ENCODE assay signal across 19 mouse cellular contexts in genomic region chr2:167960584-167960983, GRCm38 (mm10). TPM values are rescaled to one million over a fixed set of nuclear protein-coding genes. Genes with fewer than 3 reads are reported as not detected.
A peak's percentile ranks its signal among the peaks of the same experiment; 100 is the strongest.
DNase-seq lines count a peak whose midpoint lies in the region; ATAC-seq and TF ChIP-seq lines count a peak whose summit lies in the region.
"Had no signal": no experiment of that assay in that cellular context is flagged by ENCODE, and none has a peak within 500 bp of the region (broad histone marks: within the 10 kb centered on the region; RNA-seq: fewer than 3 reads in every experiment).

No protein-coding gene starts in this region.

- H3K79me2 ChIP-seq in liver, adult 2 months (ENCODE audit: control insufficient read depth, insufficient read depth, low read length): peaks cover 12% of the 10 kb centered on the region

- H3K9me3 ChIP-seq in heart, embryonic 10.5 days: no peaks in the 10 kb centered on the region
- no peaks in the 10 kb centered on the region for H3K9me3 ChIP-seq in liver, postnatal 0 days (ENCODE audit: low read length)
- no peaks in the 10 kb centered on the region for H3K9me3 ChIP-seq in forebrain, embryonic 13.5 days (replicated peaks)
- H3K9me3 ChIP-seq: embryonic facial prominence, embryonic 12.5 days; heart, embryonic 15.5 days; hindbrain, embryonic 13.5 days; limb, embryonic 12.5 days had no signal

- H3K27me3 ChIP-seq in heart, embryonic 10.5 days (ENCODE audit: insufficient read depth, poor library complexity, severe bottlenecking): no peaks in the 10 kb centered on the region
- no peaks in the 10 kb centered on the region for H3K27me3 ChIP-seq in liver, adult 2 months (ENCODE audit: control insufficient read depth, insufficient read depth, low read length)
- no peaks in the 10 kb centered on the region for H3K27me3 ChIP-seq in liver, postnatal 0 days (ENCODE audit: insufficient read depth, low read length)
- H3K27me3 ChIP-seq in forebrain, embryonic 13.5 days: no peaks in the 10 kb centered on the region
- H3K27me3 ChIP-seq: embryonic facial prominence, embryonic 12.5 days; heart, embryonic 15.5 days; hindbrain, embryonic 13.5 days; limb, embryonic 12.5 days had no signal

- H3K27ac ChIP-seq in heart, embryonic 10.5 days: peak overlapping the region; percentile 6; the same call in 1 of the 2 replicates
- peak overlapping the region; percentile 26; the same call in 1 of the 2 replicates for H3K27ac ChIP-seq in liver, adult 2 months (replicated peaks; ENCODE audit: insufficient read depth, low read depth, low read length)
- peak overlapping the region; percentile 91 for H3K27ac ChIP-seq in bone marrow macrophage, adult 2 months (ENCODE audit: insufficient read depth, low read depth, low read length)
- H3K27ac ChIP-seq in liver, postnatal 0 days (ENCODE audit: low read depth): peak overlapping the region; percentile 85
- H3K27ac ChIP-seq in forebrain, embryonic 13.5 days: no peak overlapping the region
- H3K27ac ChIP-seq: embryonic facial prominence, embryonic 12.5 days; hindbrain, embryonic 13.5 days; limb, embryonic 12.5 days had no signal

- TF ChIP-seq EP300 in liver, postnatal 0 days (IDR thresholded peaks at IDR 0.05; ENCODE audit: low read depth): no peak

- H3K9ac ChIP-seq in liver, adult 2 months (ENCODE audit: low read depth, low read length): no peak overlapping the region
- H3K9ac ChIP-seq in liver, postnatal 0 days (replicated peaks): no peak overlapping the region; the same call in 1 of the 2 replicates
- H3K9ac ChIP-seq in forebrain, embryonic 13.5 days: no peak overlapping the region; the same call in 1 of the 2 replicates
- H3K9ac ChIP-seq: embryonic facial prominence, embryonic 12.5 days; heart, embryonic 15.5 days; hindbrain, embryonic 13.5 days; limb, embryonic 12.5 days; lung, embryonic 14.5 days had no signal

- ATAC-seq in liver, postnatal 0 days: no peak
- ATAC-seq in forebrain, embryonic 13.5 days: no peak
- ATAC-seq: forebrain, embryonic 14.5 days had no signal

- no peak overlapping the region for H3K4me3 ChIP-seq in heart, embryonic 10.5 days
- H3K4me3 ChIP-seq in liver, adult 2 months (ENCODE audit: insufficient read depth, low read depth, low read length): no peak overlapping the region
- no peak overlapping the region for H3K4me3 ChIP-seq in bone marrow macrophage, adult 2 months (ENCODE audit: insufficient read depth, low read length)
- H3K4me3 ChIP-seq in liver, postnatal 0 days (ENCODE audit: low read depth, low read length): no peak overlapping the region
- H3K4me3 ChIP-seq in forebrain, embryonic 13.5 days: no peak overlapping the region
- H3K4me3 ChIP-seq: embryonic facial prominence, embryonic 12.5 days; erythroblast, embryonic 14.5 days; heart, embryonic 15.5 days; hindbrain, embryonic 13.5 days; limb, embryonic 12.5 days had no signal

- H3K4me2 ChIP-seq in liver, postnatal 0 days (ENCODE audit: low read depth, low read length): no peak overlapping the region
- no peak overlapping the region for H3K4me2 ChIP-seq in forebrain, embryonic 13.5 days
- H3K4me2 ChIP-seq: embryonic facial prominence, embryonic 12.5 days; heart, embryonic 15.5 days; hindbrain, embryonic 13.5 days; limb, embryonic 12.5 days; lung, embryonic 14.5 days had no signal

- TF ChIP-seq POLR2A in liver, adult 2 months (IDR thresholded peaks at IDR 0.05; ENCODE audit: extremely low read depth, insufficient read depth, low read length): no peak
- TF ChIP-seq POLR2A in bone marrow macrophage, adult 2 months (IDR thresholded peaks at IDR 0.05; ENCODE audit: borderline replicate concordance, low read depth, low read length): no peak

- WGBS in heart, embryonic 10.5 days: 76% methylated on average over 8 of the region's 8 CpGs
- 82% methylated on average over 8 of the region's 8 CpGs for WGBS in liver, adult 2 months
- WGBS in liver, postnatal 0 days (ENCODE audit: insufficient replicate concordance): 75% methylated on average over 8 of the region's 8 CpGs
- 86% methylated on average over 8 of the region's 8 CpGs for WGBS in forebrain, embryonic 13.5 days

- peaks cover 73% of the 10 kb centered on the region for H3K4me1 ChIP-seq in heart, embryonic 10.5 days
- H3K4me1 ChIP-seq in liver, adult 2 months (ENCODE audit: control insufficient read depth, insufficient read depth, low read length): peaks cover 28% of the 10 kb centered on the region
- H3K4me1 ChIP-seq in bone marrow macrophage, adult 2 months (ENCODE audit: control insufficient read depth, insufficient read depth, low read length): peaks cover 78% of the 10 kb centered on the region
- peaks cover 39% of the 10 kb centered on the region for H3K4me1 ChIP-seq in liver, postnatal 0 days (ENCODE audit: insufficient read depth)
- peaks cover 24% of the 10 kb centered on the region for H3K4me1 ChIP-seq in forebrain, embryonic 13.5 days

- TF ChIP-seq CTCF in liver, adult 2 months (IDR thresholded peaks at IDR 0.05; ENCODE audit: low read depth, low read length): no peak
- no peak for TF ChIP-seq CTCF in bone marrow macrophage, adult 2 months (IDR thresholded peaks at IDR 0.05; ENCODE audit: low read depth, low read length)
- no peak for TF ChIP-seq CTCF in liver, postnatal 0 days (IDR thresholded peaks at IDR 0.05; ENCODE audit: low read depth)

- peaks cover 17% of the 10 kb centered on the region for H3K36me3 ChIP-seq in heart, embryonic 10.5 days
- H3K36me3 ChIP-seq in liver, adult 2 months (ENCODE audit: control insufficient read depth, insufficient read depth, low read length): peaks cover 9% of the 10 kb centered on the region; the same call in 1 of the 2 replicates
- H3K36me3 ChIP-seq in liver, postnatal 0 days (replicated peaks; ENCODE audit: insufficient read depth, low read length): peaks cover 22% of the 10 kb centered on the region
- peaks cover 32% of the 10 kb centered on the region for H3K36me3 ChIP-seq in forebrain, embryonic 13.5 days (ENCODE audit: poor library complexity, severe bottlenecking)

- DNase-seq in heart, embryonic 10.5 days (ENCODE audit: low spot score): no peak
- no peak for DNase-seq in heart, adult 8-10 months (ENCODE audit: low spot score)
- no peak for DNase-seq in liver, adult 2 months (ENCODE audit: extremely low read depth, low read depth, low spot score)
- DNase-seq in liver: no peak
- DNase-seq in liver, postnatal 0 days: no peak
- DNase-seq in natural killer cell, adult 2 months (ENCODE audit: low spot score in 2 of 2): no peak
- DNase-seq: cerebellum, adult 9-11 months; gastrocnemius, postnatal 36 days; kidney, postnatal 36 days; lung, embryonic 14.5 days; midbrain, embryonic 14.5 days had no signal

RNA-seq across cellular contexts. Expression of gene Ptpn1, which starts 28.7 kb away (rescaled TPM):
- polyA plus RNA-seq in heart, embryonic 10.5 days (2016; fragmentation: Nextera tagmentation; extraction: Ambion mirVana): 45.3 and 58.3 TPM in 2 replicates
- total RNA-seq in heart, adult 8-10 months (2022): 10 to 100 TPM; 14.7 to 17.6 (median 16.4) TPM
- 6.5 and 7.9 TPM in 2 replicates for total RNA-seq in liver, adult 2 months (2014; rRNA removed)
- polyA plus RNA-seq in liver, adult 2 months (2012; rRNA removed): 17.3 and 20.2 TPM in 2 replicates
- 84.4 and 94.5 TPM in 2 replicates for polyA plus RNA-seq in bone marrow macrophage, adult 2 months (2012; ENCODE audit: insufficient read depth, insufficient read length, missing spikeins)
- 31.4 and 32.4 TPM in 2 replicates for polyA plus RNA-seq in liver, postnatal 0 days (2015; fragmentation: Nextera tagmentation; extraction: Ambion mirVana)
- polyA plus RNA-seq in forebrain, embryonic 13.5 days (2015; fragmentation: Nextera tagmentation; extraction: Ambion mirVana): 94.4 and 104 TPM in 2 replicates

RNA-seq across cellular contexts. Expression of gene Ripor3, which starts 49.8 kb away (rescaled TPM):
- polyA plus RNA-seq in heart, embryonic 10.5 days (2016; fragmentation: Nextera tagmentation; extraction: Ambion mirVana): 1.3 and 2.5 TPM in 2 replicates
- under 1 TPM; 0.25 to 0.66 (median 0.53) TPM for total RNA-seq in heart, adult 8-10 months (2022)
- total RNA-seq in liver, adult 2 months (2014; rRNA removed): 0.92 and 0.94 TPM in 2 replicates
- polyA plus RNA-seq in liver, adult 2 months (2012; rRNA removed): 1.4 and 1.9 TPM in 2 replicates
- not detected in 2 replicates for polyA plus RNA-seq in bone marrow macrophage, adult 2 months (2012; ENCODE audit: insufficient read depth, insufficient read length, missing spikeins)
- 1.4 TPM in 2 replicates for polyA plus RNA-seq in liver, postnatal 0 days (2015; fragmentation: Nextera tagmentation; extraction: Ambion mirVana)
- polyA plus RNA-seq in forebrain, embryonic 13.5 days (2015; fragmentation: Nextera tagmentation; extraction: Ambion mirVana): 0.19 TPM in 2 replicates
